Mouse (Mus musculus) adrenal gland, adult 2 months (tissue): ENCODE measurements around the gene Nfya. TPM values are rescaled to one million over a fixed set of nuclear protein-coding genes. Genes with fewer than 3 reads are reported as not detected.

Experiments used
- DNase-seq: peaks from one replicate; pipeline ENCODE4 v3.0.0; 2021
- polyA plus RNA-seq: library from polyadenylated mRNA; depleted of rRNA; stranded (reverse); fragments of >200 nt; gene quantifications from 2 replicates; pipeline ENCODE4 v1.2.3, GENCODE M21; 2012; rRNA removed
- total RNA-seq, 2 experiments: library from RNA; stranded (reverse); gene quantifications; 2 replicates each; pipeline ENCODE4 v1.2.3; 2021

The Nfya gene
- total and polyA plus RNA-seq, 3 experiments = 26.4 to 55.8 (median 41.3) TPM

- no peak for DNase-seq
These were observed 63.9 kb downstream of the Nfya start for GRCm38 (mm10) chr17:48345824-48346223.

- no peak for DNase-seq
These were observed 66.6 kb downstream of the Nfya start for GRCm38 (mm10) chr17:48343065-48343464.

- DNase-seq = no peak
These were observed 67.8 kb downstream of the Nfya start for GRCm38 (mm10) chr17:48341947-48342346.

- no peak for DNase-seq
These were observed 69.4 kb downstream of the Nfya start for GRCm38 (mm10) chr17:48340267-48340666.

Other genes with a start within 250 kb of the Nfya start
- not detected for gene A530064D06Rik, start 242.6 kb downstream of the Nfya start, total RNA-seq
- gene A530064D06Rik, start 242.6 kb downstream of the Nfya start, polyA plus RNA-seq = 0.08 and 0.68 TPM in 2 replicates
- gene Trem1, start 177.1 kb downstream of the Nfya start, total RNA-seq = under 1 TPM; 0.17 to 0.24 TPM
- gene Trem1, start 177.1 kb downstream of the Nfya start, polyA plus RNA-seq = not detected in 2 replicates
- gene Trem3, start 162.1 kb downstream of the Nfya start, total RNA-seq = under 1 TPM in 1 of 2 experiments, not detected in 1; 0.48 TPM
- not detected in 2 replicates for gene Trem3, start 162.1 kb downstream of the Nfya start, polyA plus RNA-seq
- gene Treml4, start 145.6 kb downstream of the Nfya start, total RNA-seq = 1 to 10 TPM in 1 of 2 experiments, under 1 TPM in 1; 0.23 to 1.2 TPM
- 1.0 and 1.3 TPM in 2 replicates for gene Treml4, start 145.6 kb downstream of the Nfya start, polyA plus RNA-seq
- under 1 TPM; 0.20 to 0.38 TPM for gene Treml2, start 110.4 kb downstream of the Nfya start, total RNA-seq
- gene Treml2, start 110.4 kb downstream of the Nfya start, polyA plus RNA-seq = 0.26 and 0.42 TPM in 2 replicates
- gene B430306N03Rik, start 93.8 kb downstream of the Nfya start, total RNA-seq = under 1 TPM; 0.14 to 0.43 TPM
- 0.10 and 0.19 TPM in 2 replicates for gene B430306N03Rik, start 93.8 kb downstream of the Nfya start, polyA plus RNA-seq
- gene Trem2, start 63.5 kb downstream of the Nfya start, total RNA-seq = 1 to 10 TPM; 3.4 to 5.3 TPM
- 9.4 and 12.2 TPM in 2 replicates for gene Trem2, start 63.5 kb downstream of the Nfya start, polyA plus RNA-seq
- gene Treml1, start 50.0 kb downstream of the Nfya start, total RNA-seq = under 1 TPM in 1 of 2 experiments, not detected in 1; 0.48 TPM
- 0.33 and 0.42 TPM in 2 replicates for gene Treml1, start 50.0 kb downstream of the Nfya start, polyA plus RNA-seq
- 10 to 100 TPM; 14.6 to 19.6 TPM for gene Oard1, start 108 bp upstream of the Nfya start, total RNA-seq
- gene Oard1, start 108 bp upstream of the Nfya start, polyA plus RNA-seq = 2.5 TPM in 2 replicates
- gene Apobec2, start 23.0 kb upstream of the Nfya start, total RNA-seq = 1 to 10 TPM; 1.7 to 2.0 TPM
- 0.28 and 0.58 TPM in 2 replicates for gene Apobec2, start 23.0 kb upstream of the Nfya start, polyA plus RNA-seq
- not detected for gene Tspo2, start 41.6 kb upstream of the Nfya start, total RNA-seq
- gene Tspo2, start 41.6 kb upstream of the Nfya start, polyA plus RNA-seq = not detected in 2 replicates
- gene Unc5cl, start 45.0 kb upstream of the Nfya start, total RNA-seq = not detected
- gene Unc5cl, start 45.0 kb upstream of the Nfya start, polyA plus RNA-seq = not detected in 2 replicates